Mouse (Mus musculus) lung, adult 2 months (tissue): ENCODE data around the gene Tekt1. TPM values are rescaled to one million over a fixed set of nuclear protein-coding genes. Genes with fewer than 3 reads are reported as not detected.

ENCODE experiments used
- DNase-seq: peaks from one replicate; pipeline ENCODE4 v3.0.0; 2022
- H3K4me1 ChIP-seq: fragments of 200-500 bp; 2 replicates; pipeline ENCODE4 v1.6.1; 2011; ENCODE audit warnings: low read length; ENCODE audit not compliant: control insufficient read depth, insufficient read depth
- H3K4me3 ChIP-seq: fragments of 200-500 bp; replicated peaks from 2 replicates; pipeline ENCODE3; 2011; ENCODE audit warnings: low read depth, mild to moderate bottlenecking, control low read depth, low read length; ENCODE audit errors: extremely low read depth
- CTCF ChIP-seq: fragments of 200-500 bp; IDR thresholded peaks from 2 replicates; pipeline ENCODE4 v1.5.1; 2011; ENCODE audit warnings: mild to moderate bottlenecking, low read length, control low read depth; ENCODE audit not compliant: insufficient read depth
- POLR2A ChIP-seq: fragments of 200-500 bp; IDR thresholded peaks from 2 replicates; pipeline ENCODE4 v1.6.1; 2011; ENCODE audit warnings: low read depth, mild to moderate bottlenecking, control low read depth, low read length, borderline replicate concordance; ENCODE audit errors: extremely low read depth
- WGBS: fragments of 180-500 bp; shearing (Covaris S2); methylation state at CpG from one replicate; pipeline ENCODE4 v1.1.7; 2018; 5-methylcytosine and 5-hydroxymethylcytosine counted together
- polyA plus RNA-seq: library from polyadenylated mRNA; depleted of rRNA; stranded (reverse); fragments of >200 nt; gene quantifications from 2 replicates; pipeline ENCODE4 v1.2.3, GENCODE M21; 2012; rRNA removed

Gene Tekt1
- polyA plus RNA-seq, 1 experiment, result 8.3 TPM

- DNase-seq, result no peak
- TF ChIP-seq POLR2A (no peak), CTCF (no peak)
- WGBS, result 33% methylated on average over 7 of the region's 7 CpGs
- peaks cover 15% of the 10 kb centered on the region for H3K4me1 ChIP-seq
- H3K4me3 ChIP-seq, result peak overlapping the region; percentile 79
These were observed 60.0 kb downstream of the Tekt1 start for GRCm38 (mm10) chr11:72302230-72302629.

- peaks cover 15% of the 10 kb centered on the region for H3K4me1 ChIP-seq
- H3K4me3 ChIP-seq, result peak within 1 kb of the TSS; percentile 79
- under 1% methylated on average over 6 of the region's 6 CpGs for WGBS
- no peak for TF ChIP-seq CTCF
- TF ChIP-seq POLR2A, result peak; percentile 66; the same call in 1 of the 2 replicates
- peak; percentile 56 for DNase-seq
These were observed 60.9 kb downstream of the Tekt1 start, which contains the start of gene Xaf1 for GRCm38 (mm10) chr11:72301334-72301733. Xaf1 (plus strand) TSS chr11:72301629.

Other genes starting within 250 kb of the Tekt1 start
- 26.9 and 30.0 TPM in 2 replicates for gene Pitpnm3, start 226.7 kb downstream of the Tekt1 start, polyA plus RNA-seq
- gene Gm43951, start 155.6 kb downstream of the Tekt1 start, polyA plus RNA-seq, result 0.20 and 0.32 TPM in 2 replicates
- gene 4933427D14Rik, start 155.0 kb downstream of the Tekt1 start, polyA plus RNA-seq, result 4.1 and 5.1 TPM in 2 replicates
- 36.0 and 53.8 TPM in 2 replicates for gene Txndc17, start 154.9 kb downstream of the Tekt1 start, polyA plus RNA-seq
- 7.5 and 9.5 TPM in 2 replicates for gene Med31, start 146.8 kb downstream of the Tekt1 start, polyA plus RNA-seq
- gene Slc13a5, start 95.2 kb downstream of the Tekt1 start, polyA plus RNA-seq, result not detected in 2 replicates
- gene Xaf1, start 60.8 kb downstream of the Tekt1 start, polyA plus RNA-seq, result 28.2 and 55.3 TPM in 2 replicates
- 0.12 and 0.31 TPM in 2 replicates for gene Fbxo39, start 48.0 kb downstream of the Tekt1 start, polyA plus RNA-seq
- 32.1 and 34.5 TPM in 2 replicates for gene Smtnl2, start 49.3 kb upstream of the Tekt1 start, polyA plus RNA-seq
- gene Ggt6, start 73.1 kb upstream of the Tekt1 start, polyA plus RNA-seq, result 2.9 and 7.0 TPM in 2 replicates
- gene Mybbp1a, start 78.9 kb upstream of the Tekt1 start, polyA plus RNA-seq, result 26.1 and 32.8 TPM in 2 replicates
- gene Spns2, start 127.5 kb upstream of the Tekt1 start, polyA plus RNA-seq, result 103 and 126 TPM in 2 replicates
- 1.1 and 1.4 TPM in 2 replicates for gene Spns3, start 188.1 kb upstream of the Tekt1 start, polyA plus RNA-seq
- gene Ube2g1, start 244.8 kb upstream of the Tekt1 start, polyA plus RNA-seq, result 8.1 and 9.0 TPM in 2 replicates